Mouse (Mus musculus) liver, embryonic 14.5 days (tissue): ENCODE data around the gene Mrc1. TPM values are rescaled to one million over a fixed set of nuclear protein-coding genes. Genes with fewer than 3 reads are reported as not detected.

Source experiments
- ATAC-seq: fragments of 200-750 bp; cut with Nextera tagmentation; 2 replicates; pipeline ENCODE4 v1.8.0; 2017; ENCODE audit warnings: moderate number of reproducible peaks, mild to moderate bottlenecking, moderate library complexity; ENCODE audit not compliant: insufficient read depth
- DNase-seq, 3 experiments: peaks; one replicate each; pipeline ENCODE4 v3.0.0-alpha.2; 2012 to 2013; ENCODE audit warnings: low read depth in 3 of 3, low spot score in 3 of 3
- H3K27ac ChIP-seq: fragments of 300-500 bp; sonication (generic); 2 replicates; pipeline ENCODE4 v1.5.1; 2014; ENCODE audit warnings: moderate library complexity, mild to moderate bottlenecking, control low read depth, inconsistent platforms
- H3K27me3 ChIP-seq: fragments of 300-500 bp; sonication (generic); 2 replicates; pipeline ENCODE4 v1.6.1; 2014; ENCODE audit warnings: mild to moderate bottlenecking, low read length, moderate library complexity; ENCODE audit not compliant: control insufficient read depth, insufficient read depth
- H3K36me3 ChIP-seq: fragments of 300-500 bp; sonication (generic); replicated peaks from 2 replicates; pipeline ENCODE4 v1.6.1; 2014; ENCODE audit warnings: low read depth; ENCODE audit not compliant: control insufficient read depth, insufficient read depth
- H3K4me1 ChIP-seq, 2 experiments: fragments of 200-500 bp in 1 of 2; fragments of 300-500 bp in 1 of 2; sonication (generic) in 1 of 2; replicated peaks; 2 replicates each; pipeline ENCODE4 v1.6.1; 2012 to 2014; ENCODE audit warnings: antibody characterized with exemption in 1 of 2, inconsistent platforms in 1 of 2, low read length in 1 of 2; ENCODE audit not compliant: control insufficient read depth in 2 of 2, insufficient read depth in 2 of 2
- H3K4me2 ChIP-seq: fragments of 300-500 bp; sonication (generic); 2 replicates; pipeline ENCODE4 v1.6.1; 2014; ENCODE audit warnings: low read depth, mild to moderate bottlenecking, control low read depth, moderate library complexity
- H3K4me3 ChIP-seq, 2 experiments: fragments of 200-500 bp in 1 of 2; fragments of 300-500 bp in 1 of 2; sonication (generic) in 1 of 2; 2 replicates each; pipeline ENCODE4 v1.5.1; 2012 to 2014; ENCODE audit warnings: low read depth in 2 of 2, low read length in 2 of 2, mild to moderate bottlenecking in 2 of 2, control low read depth in 1 of 2, inconsistent platforms in 1 of 2, moderate library complexity in 1 of 2; ENCODE audit not compliant: insufficient read depth in 1 of 2
- H3K9ac ChIP-seq: fragments of 300-500 bp; sonication (generic); replicated peaks from 2 replicates; pipeline ENCODE4 v1.6.1; 2014; ENCODE audit warnings: mild to moderate bottlenecking, control low read depth, moderate library complexity
- H3K9me3 ChIP-seq: fragments of 300-500 bp; sonication (generic); 2 replicates; pipeline ENCODE4 v1.6.1; 2016; ENCODE audit warnings: low read length, mixed read lengths; ENCODE audit not compliant: control insufficient read depth
- CTCF ChIP-seq: IDR thresholded peaks from 2 replicates; pipeline ENCODE4 v1.5.1; 2016; ENCODE audit warnings: antibody characterized with exemption, low read depth, control low read depth
- EP300 ChIP-seq: IDR thresholded peaks from 2 replicates; pipeline ENCODE4 v1.6.1; 2016; ENCODE audit warnings: antibody characterized with exemption, low read depth
- WGBS: fragments of 180-500 bp; shearing (Covaris S2); extraction: QIAGEN DNeasy Blood & Tissue Kit; methylation state at CpG from one replicate; pipeline ENCODE4 v1.1.7; 2014; ENCODE audit not compliant: insufficient replicate concordance; 5-methylcytosine and 5-hydroxymethylcytosine counted together
- polyA plus RNA-seq, 2 experiments: library from polyadenylated mRNA; depleted of rRNA in 1 of 2; stranded (reverse) in 1 of 2; unstranded in 1 of 2; fragments of >200 nt; fragmentation: Nextera tagmentation in 1 of 2; extraction: Ambion mirVana in 1 of 2; gene quantifications; 2 replicates each; pipeline versions ENCODE4 v1.2.1 to v1.2.3; 2012 to 2014

Gene Mrc1
- polyA plus RNA-seq, 2 experiments: 5.6 to 8.1 TPM

DNA sequence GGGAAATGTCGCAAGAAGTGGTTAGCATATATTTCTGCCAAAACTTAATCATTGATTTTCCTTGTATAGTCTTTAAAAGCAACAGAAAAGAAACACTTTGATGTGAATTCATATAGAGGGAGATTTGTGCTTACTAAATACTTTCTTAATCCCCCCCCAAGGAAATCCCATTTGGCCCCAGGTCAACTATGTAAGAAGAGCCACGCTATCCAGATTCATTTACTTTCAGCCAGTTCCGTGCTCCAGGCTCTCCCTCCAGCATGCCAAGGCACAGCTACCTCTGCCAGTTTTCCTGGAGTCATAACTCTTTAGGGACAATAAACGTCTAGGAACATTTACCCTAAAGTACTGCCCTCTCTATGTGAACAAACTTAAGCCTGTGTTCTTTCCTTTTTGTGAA is 8.5 kb downstream of the Mrc1 start:
- no peak overlapping the region for H3K4me3 ChIP-seq
- H3K9me3 ChIP-seq: no peaks in the 10 kb centered on the region
- no peaks in the 10 kb centered on the region for H3K36me3 ChIP-seq
- no peak overlapping the region for H3K9ac ChIP-seq
- H3K4me1 ChIP-seq: no peaks in the 10 kb centered on the region
- no peak overlapping the region for H3K27ac ChIP-seq
- no peaks in the 10 kb centered on the region for H3K27me3 ChIP-seq
- DNase-seq: no peak
- H3K4me2 ChIP-seq: no peak overlapping the region
- ATAC-seq: no peak
- WGBS: 55% methylated on average over 4 of the region's 4 CpGs
- TF ChIP-seq EP300 (no peak), CTCF (no peak)

GRCm38 (mm10) chr2:14239151-14239550 is 10.0 kb downstream of the Mrc1 start:
- Histone ChIP-seq H3K4me2 (no peak overlapping the region), H3K9ac (no peak overlapping the region), H3K27ac (no peak overlapping the region), H3K27me3 (no peaks in the 10 kb centered on the region), H3K4me3 (no peak overlapping the region), H3K4me1 (no peaks in the 10 kb centered on the region), H3K9me3 (no peaks in the 10 kb centered on the region), H3K36me3 (no peaks in the 10 kb centered on the region)
- DNase-seq (no peak), ATAC-seq (no peak)
- WGBS: 52% methylated on average over 5 of the region's 5 CpGs
- TF ChIP-seq CTCF (no peak), EP300 (no peak)

- H3K4me2 ChIP-seq: no peak overlapping the region
- no peak overlapping the region for H3K4me3 ChIP-seq
- TF ChIP-seq EP300: no peak
- TF ChIP-seq CTCF: no peak
- DNase-seq (no peak), ATAC-seq (no peak)
- H3K9me3 ChIP-seq: no peaks in the 10 kb centered on the region
- no peak overlapping the region for H3K27ac ChIP-seq
- 85% methylated on average over 5 of the region's 5 CpGs for WGBS
- no peak overlapping the region for H3K9ac ChIP-seq
- no peaks in the 10 kb centered on the region for H3K27me3 ChIP-seq
- no peaks in the 10 kb centered on the region for H3K36me3 ChIP-seq
- no peaks in the 10 kb centered on the region for H3K4me1 ChIP-seq
Measured at GRCm38 (mm10) chr2:14244157-14244556, 15.0 kb downstream of the Mrc1 start.

DNA sequence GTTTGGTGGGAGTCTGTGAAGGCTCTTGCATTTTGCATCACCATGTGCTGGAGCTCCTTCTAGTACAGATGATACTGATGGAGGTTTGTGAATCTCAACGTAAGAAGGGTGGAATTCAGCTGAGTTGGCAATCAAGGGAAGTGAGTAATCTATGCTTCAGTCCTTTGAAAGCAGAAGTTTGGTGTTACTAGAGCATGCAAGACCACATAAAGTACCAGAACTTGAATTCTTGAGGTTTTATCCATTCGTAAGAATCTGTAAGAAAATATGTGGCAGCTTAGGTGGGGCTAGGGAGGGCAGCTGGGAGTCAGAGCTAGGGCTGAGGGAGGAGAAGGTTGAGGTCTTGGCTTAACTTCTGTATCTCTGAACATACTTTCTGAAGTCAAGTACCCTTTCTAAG is 15.5 kb downstream of the Mrc1 start:
- WGBS: 25% methylated on average over 2 of the region's 2 CpGs
- H3K4me2 ChIP-seq: no peak overlapping the region
- no peak for ATAC-seq
- no peaks in the 10 kb centered on the region for H3K9me3 ChIP-seq
- TF ChIP-seq EP300: no peak
- no peak for TF ChIP-seq CTCF
- no peak for DNase-seq
- H3K36me3 ChIP-seq: no peaks in the 10 kb centered on the region
- H3K27ac ChIP-seq: no peak overlapping the region
- no peaks in the 10 kb centered on the region for H3K27me3 ChIP-seq
- H3K9ac ChIP-seq: no peak overlapping the region
- H3K4me1 ChIP-seq: no peaks in the 10 kb centered on the region
- no peak overlapping the region for H3K4me3 ChIP-seq

GRCm38 (mm10) chr2:14249839-14250564 is 20.8 kb downstream of the Mrc1 start:
- Histone ChIP-seq H3K4me1 (no peaks in the 10 kb centered on the region), H3K36me3 (no peaks in the 10 kb centered on the region), H3K27me3 (no peaks in the 10 kb centered on the region), H3K9ac (no peak overlapping the region), H3K27ac (no peak overlapping the region), H3K4me2 (no peak overlapping the region), H3K4me3 (no peak overlapping the region), H3K9me3 (no peaks in the 10 kb centered on the region)
- ATAC-seq (no peak), DNase-seq (no peak)
- TF ChIP-seq EP300 (no peak), CTCF (no peak)
- WGBS: 52% methylated on average over 3 of the region's 3 CpGs
